8 mouse cellular contexts compared by ENCODE assay signal in the genomic region with DNA sequence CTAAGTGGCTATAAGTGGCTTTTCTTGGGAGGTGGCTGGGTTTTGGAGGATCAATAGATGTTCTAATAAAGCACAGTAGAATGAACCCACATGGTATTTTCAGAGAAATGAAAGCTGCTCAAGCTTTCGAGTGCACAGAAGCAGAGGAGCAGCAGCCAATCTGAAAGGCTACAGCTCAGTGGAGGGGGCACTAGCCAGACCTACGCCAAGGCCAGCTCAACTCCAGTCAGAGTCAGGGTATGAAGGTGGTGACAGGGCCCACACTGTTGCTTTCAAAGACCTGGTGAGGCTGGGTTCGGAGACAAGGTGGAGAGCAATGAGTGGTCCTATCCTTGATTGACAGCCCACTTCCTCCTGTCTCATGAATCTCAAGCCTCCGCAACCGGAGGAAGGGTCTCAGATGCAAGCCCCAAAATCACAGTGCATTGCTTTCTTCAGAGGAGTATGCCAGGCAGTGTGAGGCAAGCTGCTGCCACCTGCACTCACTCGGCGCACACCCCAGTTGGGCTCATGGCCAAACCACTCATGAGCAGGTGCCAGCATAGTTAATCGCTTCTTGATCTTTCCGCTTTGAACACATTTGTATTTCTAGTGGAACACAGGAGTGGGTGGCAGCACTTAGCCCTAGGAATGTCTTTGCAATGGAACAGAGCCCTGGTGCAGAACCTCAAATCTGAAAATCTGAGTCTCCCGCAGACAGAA.
A peak's percentile ranks its signal among the peaks of the same experiment; 100 is the strongest.
DNase-seq lines count a peak whose midpoint lies in the region; ATAC-seq and TF ChIP-seq lines count a peak whose summit lies in the region.
"Had no signal": no experiment of that assay in that cellular context is flagged by ENCODE, and none has a peak within 500 bp of the region (broad histone marks: within the 10 kb centered on the region; RNA-seq: fewer than 3 reads in every experiment).

No protein-coding gene starts in this region.

- peak; percentile 69 to 82 for ATAC-seq in hematopoietic stem cell, adult 5-6 weeks (replicated peaks in 1 of 2; ENCODE audit: insufficient read depth in 1 of 2, low FRiP score in 2 of 2, low TSS enrichment in 1 of 2, low read depth in 1 of 2, poor library complexity in 2 of 2, severe bottlenecking in 2 of 2)

- H3K27ac ChIP-seq in limb, embryonic 10.5 days, result no peak overlapping the region
- H3K27ac ChIP-seq: kidney, postnatal 0 days had no signal

- H3K4me2 ChIP-seq in myocyte (ENCODE audit: low read depth), result peak overlapping the region; percentile 30

- H3K36me3 ChIP-seq in myocyte (ENCODE audit: control insufficient read depth, insufficient read depth), result no peaks in the 10 kb centered on the region
- H3K36me3 ChIP-seq in limb, embryonic 10.5 days, result no peaks in the 10 kb centered on the region

- DNase-seq in NIH3T3 (ENCODE audit: low read depth), result peak; percentile 22
- peak; percentile 89 for DNase-seq in brain, adult 2 months (ENCODE audit: low read depth, low spot score)
- DNase-seq in layer of hippocampus, postnatal 36 days, result peak; percentile 41 to 61
- no peak for DNase-seq in limb, embryonic 10.5 days (ENCODE audit: low spot score)
- no peak for DNase-seq in embryo, embryonic 10 days (ENCODE audit: low spot score)

- no peak for TF ChIP-seq POLR2A in myocyte (IDR thresholded peaks at IDR 0.05; ENCODE audit: insufficient read length, low read depth)

- H3ac ChIP-seq in myocyte (ENCODE audit: control insufficient read depth, insufficient read length), result no peak overlapping the region

- H3K79me2 ChIP-seq in myocyte (ENCODE audit: control insufficient read depth, insufficient read depth), result no peaks in the 10 kb centered on the region

- 92% methylated on average over 10 of the region's 10 CpGs for WGBS in limb, embryonic 10.5 days

- no peaks in the 10 kb centered on the region for H3K4me1 ChIP-seq in limb, embryonic 10.5 days

- 0 out of 2 replicates have a peak, but pooled peaks cover 2% of the 10 kb centered on the region for H3K9me3 ChIP-seq in limb, embryonic 10.5 days (replicated peaks)

- no peak overlapping the region for H3K4me3 ChIP-seq in myocyte
- no peak overlapping the region for H3K4me3 ChIP-seq in limb, embryonic 10.5 days

- H3K27me3 ChIP-seq in myocyte (ENCODE audit: control insufficient read depth, insufficient read depth, insufficient read length), result no peaks in the 10 kb centered on the region
- H3K27me3 ChIP-seq in limb, embryonic 10.5 days (ENCODE audit: low read depth, poor library complexity, severe bottlenecking), result no peaks in the 10 kb centered on the region

TF ChIP-seq in myocyte, 11 proteins besides CTCF, POLR2A, EP300 and RAD21:
- no peak for TF ChIP-seq USF1 (IDR thresholded peaks at IDR 0.05; ENCODE audit: low read depth)
- TF ChIP-seq POLR2AphosphoS2 (IDR thresholded peaks at IDR 0.05; ENCODE audit: insufficient read length, low read depth), result no peak
- TF ChIP-seq SRF (IDR thresholded peaks at IDR 0.05; ENCODE audit: control insufficient read depth, insufficient read length, low read depth), result no peak
- TF ChIP-seq REST (IDR thresholded peaks at IDR 0.05; ENCODE audit: insufficient read depth, insufficient read length), result no peak
- peak in 2 of 3 experiments; percentile 24 to 57 for TF ChIP-seq MYOD1 (IDR thresholded peaks at IDR 0.05; ENCODE audit: control insufficient read depth in 1 of 3, insufficient read length in 2 of 3, low read depth in 2 of 3)
- TF ChIP-seq MAX (IDR thresholded peaks at IDR 0.05; ENCODE audit: low read depth), result no peak
- TF ChIP-seq TCF3 (IDR thresholded peaks at IDR 0.05; ENCODE audit: insufficient read length, low read depth), result no peak
- no peak for TF ChIP-seq CEBPB (IDR thresholded peaks at IDR 0.05; ENCODE audit: insufficient read depth, poor library complexity, severe bottlenecking)
- TF ChIP-seq E2F4 (IDR thresholded peaks at IDR 0.05; ENCODE audit: insufficient read depth), result no peak
- peak in 1 of 3 experiments; percentile 62 for TF ChIP-seq MYOG (IDR thresholded peaks at IDR 0.05; ENCODE audit: control insufficient read depth in 1 of 3, insufficient read depth in 1 of 3, insufficient read length in 2 of 3, low read depth in 2 of 3)
- TF ChIP-seq TCF12 (IDR thresholded peaks at IDR 0.05; ENCODE audit: insufficient read depth, poor library complexity, severe bottlenecking), result no peak

Comparison
In these comparisons a context has a peak if more than half of its experiments do, and no peak if none do; other contexts are left out.
1. DNase-seq: peak in NIH3T3 (single experiment), brain, adult 2 months (single experiment) and layer of hippocampus, postnatal 36 days (2 of 2); none in limb, embryonic 10.5 days (single experiment) and embryo, embryonic 10 days (single experiment).